Mouse (Mus musculus): ENCODE data around the gene Gnb5. TPM values are rescaled to one million over a fixed set of nuclear protein-coding genes. Genes with fewer than 3 reads are reported as not detected.
"Not testable (repeated sequence)": the region's sequence is repeated elsewhere in the genome, so short reads cannot be mapped to it uniquely, and the experiment has no call there.

Gene Gnb5
- polyA plus RNA-seq, 1 experiment from 2014 or later, result 113 TPM

DNA sequence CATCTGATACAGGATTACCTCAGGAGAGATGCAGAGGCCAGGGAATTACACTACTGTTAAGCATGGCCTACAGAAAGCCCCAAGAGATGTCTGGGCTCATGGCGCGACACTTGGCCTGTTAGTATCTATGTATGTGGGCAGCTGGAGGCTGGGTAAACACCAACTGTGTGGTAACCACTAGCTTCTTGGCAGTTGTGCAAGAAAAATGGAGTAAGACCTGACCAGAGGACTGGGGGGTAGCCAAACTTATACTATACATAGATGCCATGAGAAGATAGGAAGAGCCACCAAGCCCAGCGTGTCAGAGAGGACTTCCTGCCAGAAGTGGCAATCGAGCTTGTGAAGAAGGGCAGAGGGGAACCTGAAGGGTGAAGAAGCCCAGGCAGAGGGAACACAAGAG, 56.1 kb downstream of the Gnb5 start:
- Histone ChIP-seq H3K4me3 (ENCODE audit: low read depth, low read length) (no peak overlapping the region), H3K27ac (ENCODE audit: low read depth, low read length) (no peak overlapping the region), H3K4me2 (ENCODE audit: low read depth, low read length) (no peak overlapping the region), H3K9me3 (ENCODE audit: control insufficient read depth, low read length) (no peaks in the 10 kb centered on the region), H3K9ac (replicated peaks; ENCODE audit: low read depth, low read length) (no peak overlapping the region), H3K4me1 (ENCODE audit: control insufficient read depth, insufficient read depth, low read length) (no peaks in the 10 kb centered on the region), H3K36me3 (ENCODE audit: control insufficient read depth, insufficient read depth, low read length) (no peaks in the 10 kb centered on the region), H3K27me3 (ENCODE audit: control insufficient read depth, insufficient read depth, low read length) (no peaks in the 10 kb centered on the region)
- no peak for ATAC-seq (ENCODE audit: low read depth)
- 87% methylated on average over 4 of the region's 4 CpGs for WGBS

DNA sequence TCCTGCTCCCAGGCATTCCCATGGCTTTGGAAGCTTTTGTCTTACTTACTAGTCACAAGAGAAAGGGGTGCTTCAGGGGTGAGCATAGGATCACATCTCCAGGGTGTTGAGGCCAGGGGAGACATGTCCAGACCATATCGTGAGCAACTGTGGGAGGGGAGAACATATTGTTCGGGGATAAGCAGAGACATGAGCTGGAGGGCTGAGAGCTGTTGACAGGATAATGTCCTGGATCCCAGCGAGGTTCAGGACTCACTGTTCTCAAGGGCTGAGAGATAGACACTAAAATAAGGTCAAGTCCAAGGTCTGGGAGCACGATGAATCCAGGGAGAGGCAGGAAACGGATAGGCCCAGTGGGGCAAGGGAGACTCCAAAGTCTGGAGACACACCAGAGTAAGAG, 56.9 kb downstream of the Gnb5 start:
- ATAC-seq (ENCODE audit: low read depth), result no peak
- Histone ChIP-seq H3K4me3 (ENCODE audit: low read depth, low read length) (no peak overlapping the region), H3K9me3 (ENCODE audit: control insufficient read depth, low read length) (no peaks in the 10 kb centered on the region), H3K4me2 (ENCODE audit: low read depth, low read length) (no peak overlapping the region), H3K36me3 (ENCODE audit: control insufficient read depth, insufficient read depth, low read length) (no peaks in the 10 kb centered on the region), H3K4me1 (ENCODE audit: control insufficient read depth, insufficient read depth, low read length) (no peaks in the 10 kb centered on the region), H3K27ac (ENCODE audit: low read depth, low read length) (no peak overlapping the region), H3K27me3 (ENCODE audit: control insufficient read depth, insufficient read depth, low read length) (no peaks in the 10 kb centered on the region), H3K9ac (replicated peaks; ENCODE audit: low read depth, low read length) (no peak overlapping the region)
- WGBS, result 86% methylated on average over 5 of the region's 5 CpGs

DNA sequence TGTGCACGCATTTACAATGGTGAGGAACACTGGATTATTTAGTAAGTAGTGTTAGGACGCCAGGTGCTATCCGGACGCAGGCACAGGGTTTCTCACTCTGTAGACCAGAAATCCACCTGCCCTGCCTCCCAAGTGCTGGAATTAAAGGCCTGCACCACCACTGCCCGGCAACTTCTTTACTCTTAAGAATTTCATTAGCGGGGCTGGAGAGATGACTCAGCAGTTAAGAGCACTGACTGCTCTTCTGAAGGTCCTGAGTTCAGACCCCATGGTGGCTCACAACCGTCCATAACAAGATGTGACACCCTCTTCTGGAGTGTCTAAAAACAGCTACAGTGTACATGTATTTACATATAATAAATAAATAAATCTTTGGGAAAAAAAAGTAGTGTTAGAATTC, 57.6 kb downstream of the Gnb5 start:
- not testable (repeated sequence) for H3K27me3 ChIP-seq (ENCODE audit: control insufficient read depth, insufficient read depth, low read length); H3K9me3 ChIP-seq (ENCODE audit: control insufficient read depth, low read length); H3K27ac ChIP-seq (ENCODE audit: low read depth, low read length); H3K9ac ChIP-seq (replicated peaks; ENCODE audit: low read depth, low read length); ATAC-seq (ENCODE audit: low read depth); H3K4me3 ChIP-seq (ENCODE audit: low read depth, low read length); H3K4me2 ChIP-seq (ENCODE audit: low read depth, low read length); H3K4me1 ChIP-seq (ENCODE audit: control insufficient read depth, insufficient read depth, low read length); H3K36me3 ChIP-seq (ENCODE audit: control insufficient read depth, insufficient read depth, low read length)
- WGBS, result 77% methylated on average over 7 of the region's 7 CpGs

DNA sequence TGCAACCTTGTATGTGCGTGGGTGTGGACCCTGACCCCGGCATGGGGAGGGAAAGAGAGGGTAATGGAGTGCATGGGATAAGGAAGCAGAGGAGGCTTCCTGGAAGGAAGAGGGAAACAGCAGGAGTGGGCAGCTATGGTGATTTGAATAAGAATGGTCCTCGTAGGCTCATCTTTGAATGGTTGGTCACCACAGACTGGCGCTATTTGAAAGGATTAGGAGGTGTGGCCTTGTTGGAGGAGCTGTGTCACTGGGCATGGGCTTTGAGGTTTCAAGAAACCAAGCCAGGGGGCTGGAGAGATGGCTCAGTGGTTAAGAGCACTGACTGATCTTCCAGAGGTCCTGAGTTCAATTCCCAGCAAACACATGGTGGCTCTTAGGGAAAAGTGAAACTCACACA, 59.1 kb downstream of the Gnb5 start:
- no peaks in the 10 kb centered on the region for H3K36me3 ChIP-seq (ENCODE audit: control insufficient read depth, insufficient read depth, low read length)
- no peak overlapping the region for H3K4me2 ChIP-seq (ENCODE audit: low read depth, low read length)
- no peak overlapping the region for H3K27ac ChIP-seq (ENCODE audit: low read depth, low read length)
- H3K27me3 ChIP-seq (ENCODE audit: control insufficient read depth, insufficient read depth, low read length), result no peaks in the 10 kb centered on the region
- no peak overlapping the region for H3K9ac ChIP-seq (replicated peaks; ENCODE audit: low read depth, low read length)
- H3K4me1 ChIP-seq (ENCODE audit: control insufficient read depth, insufficient read depth, low read length), result no peaks in the 10 kb centered on the region
- 55% methylated on average over 4 of the region's 4 CpGs for WGBS
- no peak overlapping the region for H3K4me3 ChIP-seq (ENCODE audit: low read depth, low read length)
- no peak for ATAC-seq (ENCODE audit: low read depth)
- H3K9me3 ChIP-seq (ENCODE audit: control insufficient read depth, low read length), result no peaks in the 10 kb centered on the region

DNA sequence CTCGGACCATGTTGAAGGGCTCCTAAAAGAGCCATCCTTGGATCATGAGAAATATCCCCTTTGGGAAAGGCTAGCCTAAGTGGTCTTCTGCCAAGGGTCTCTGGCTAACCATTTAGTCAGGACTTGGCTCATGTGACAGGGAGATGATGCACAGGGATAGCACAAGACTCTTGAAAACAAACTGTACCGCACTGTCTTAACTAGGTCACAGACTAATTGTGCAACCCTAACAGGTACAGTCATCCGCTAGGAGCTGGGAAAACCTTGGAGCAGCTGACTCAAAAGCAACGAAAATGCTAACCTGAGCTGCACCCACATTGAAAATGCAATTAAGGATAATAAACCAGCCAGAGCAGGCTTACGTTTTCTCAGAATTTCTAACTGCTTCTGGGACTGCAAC, 60.1 kb downstream of the Gnb5 start:
- no peaks in the 10 kb centered on the region for H3K27me3 ChIP-seq (ENCODE audit: control insufficient read depth, insufficient read depth, low read length)
- WGBS, result 71% methylated on average over 5 of the region's 5 CpGs
- ATAC-seq (ENCODE audit: low read depth), result no peak

DNA sequence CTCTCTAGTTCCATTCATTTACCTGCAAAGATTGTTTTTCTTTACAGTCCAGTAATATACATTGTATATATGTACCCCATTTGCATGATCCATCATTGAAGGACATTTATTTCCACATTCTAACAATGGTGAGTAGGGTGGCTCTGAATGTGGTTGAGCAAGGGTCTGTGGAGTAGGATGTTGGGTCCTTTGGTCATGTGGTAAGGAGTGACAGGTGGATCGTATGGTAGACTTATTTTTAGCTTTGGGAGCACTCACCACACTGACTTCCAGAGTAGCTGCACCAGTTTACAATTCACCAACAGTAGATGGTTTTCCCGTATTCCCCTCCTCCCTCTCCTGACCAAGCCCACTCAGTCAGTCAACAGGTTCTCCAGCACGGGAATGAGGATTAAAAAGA, 62.7 kb downstream of the Gnb5 start:
- H3K4me1 ChIP-seq (ENCODE audit: control insufficient read depth, insufficient read depth, low read length), result no peaks in the 10 kb centered on the region
- no peak overlapping the region for H3K4me2 ChIP-seq (ENCODE audit: low read depth, low read length)
- no peak overlapping the region for H3K27ac ChIP-seq (ENCODE audit: low read depth, low read length)
- H3K9me3 ChIP-seq (ENCODE audit: control insufficient read depth, low read length), result no peaks in the 10 kb centered on the region; the same call in 1 of the 2 replicates
- ATAC-seq (ENCODE audit: low read depth), result no peak
- 83% methylated on average over 3 of the region's 3 CpGs for WGBS
- no peak overlapping the region for H3K4me3 ChIP-seq (ENCODE audit: low read depth, low read length)
- H3K9ac ChIP-seq (replicated peaks; ENCODE audit: low read depth, low read length), result no peak overlapping the region
- H3K27me3 ChIP-seq (ENCODE audit: control insufficient read depth, insufficient read depth, low read length), result no peaks in the 10 kb centered on the region
- H3K36me3 ChIP-seq (ENCODE audit: control insufficient read depth, insufficient read depth, low read length), result no peaks in the 10 kb centered on the region

More for the DNA sequence above, 60.1 kb downstream of the Gnb5 start:
- Histone ChIP-seq H3K9ac (replicated peaks; ENCODE audit: low read depth, low read length) (no peak overlapping the region), H3K27ac (ENCODE audit: low read depth, low read length) (no peak overlapping the region), H3K9me3 (ENCODE audit: control insufficient read depth, low read length) (no peaks in the 10 kb centered on the region; the same call in 1 of the 2 replicates), H3K4me1 (ENCODE audit: control insufficient read depth, insufficient read depth, low read length) (no peaks in the 10 kb centered on the region), H3K4me3 (ENCODE audit: low read depth, low read length) (no peak overlapping the region), H3K4me2 (ENCODE audit: low read depth, low read length) (no peak overlapping the region), H3K36me3 (ENCODE audit: control insufficient read depth, insufficient read depth, low read length) (no peaks in the 10 kb centered on the region)

DNA sequence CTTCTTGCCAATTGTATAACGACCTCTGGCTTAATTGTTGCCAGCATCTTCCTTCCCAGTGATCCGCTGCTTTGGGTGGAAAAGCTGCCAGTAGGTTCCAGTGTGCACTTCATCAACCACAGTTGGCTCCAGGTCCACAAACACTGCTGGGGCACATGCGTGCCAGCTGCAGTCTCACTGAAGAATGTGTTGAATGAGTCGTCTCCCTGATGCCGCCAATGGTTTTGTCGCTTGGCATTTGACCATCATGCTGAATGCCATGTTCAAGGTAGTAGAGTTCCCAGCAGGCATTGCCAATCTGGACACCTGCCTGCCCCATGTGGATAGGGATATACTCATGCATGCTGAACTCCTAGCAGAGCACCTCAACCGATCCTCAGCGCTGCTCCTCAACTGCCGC, 69.5 kb downstream of the Gnb5 start:
- Histone ChIP-seq H3K4me2 (ENCODE audit: low read depth, low read length) (no peak overlapping the region), H3K9me3 (ENCODE audit: control insufficient read depth, low read length) (no peaks in the 10 kb centered on the region; the same call in 1 of the 2 replicates), H3K27me3 (ENCODE audit: control insufficient read depth, insufficient read depth, low read length) (no peaks in the 10 kb centered on the region), H3K4me3 (ENCODE audit: low read depth, low read length) (no peak overlapping the region), H3K27ac (ENCODE audit: low read depth, low read length) (no peak overlapping the region), H3K4me1 (ENCODE audit: control insufficient read depth, insufficient read depth, low read length) (no peaks in the 10 kb centered on the region), H3K36me3 (ENCODE audit: control insufficient read depth, insufficient read depth, low read length) (no peaks in the 10 kb centered on the region), H3K9ac (replicated peaks; ENCODE audit: low read depth, low read length) (no peak overlapping the region)
- 95% methylated on average over 9 of the region's 9 CpGs for WGBS
- no peak for ATAC-seq (ENCODE audit: low read depth)

DNA sequence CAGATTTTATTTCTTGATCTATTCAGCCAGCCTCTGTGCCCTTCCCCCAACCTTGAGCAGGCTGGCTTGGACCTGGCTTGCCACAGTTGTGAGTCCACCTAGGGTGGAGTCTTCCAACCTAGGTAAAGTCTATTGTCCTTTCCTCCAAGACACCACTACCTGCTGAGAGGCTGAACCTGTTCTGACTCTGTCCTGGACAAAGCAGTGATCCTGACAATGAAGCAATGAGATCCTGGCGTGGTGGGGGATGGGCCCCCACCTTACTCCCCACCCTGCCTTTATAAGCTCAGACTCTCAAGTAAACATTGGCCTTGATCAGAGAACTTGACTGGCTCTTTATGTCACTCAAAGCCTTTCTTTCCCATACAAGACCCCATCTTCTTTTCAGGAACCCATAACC, 70.3 kb downstream of the Gnb5 start:
- Histone ChIP-seq H3K4me2 (ENCODE audit: low read depth, low read length) (no peak overlapping the region), H3K27me3 (ENCODE audit: control insufficient read depth, insufficient read depth, low read length) (no peaks in the 10 kb centered on the region), H3K36me3 (ENCODE audit: control insufficient read depth, insufficient read depth, low read length) (no peaks in the 10 kb centered on the region), H3K4me3 (ENCODE audit: low read depth, low read length) (no peak overlapping the region), H3K4me1 (ENCODE audit: control insufficient read depth, insufficient read depth, low read length) (no peaks in the 10 kb centered on the region), H3K9ac (replicated peaks; ENCODE audit: low read depth, low read length) (no peak overlapping the region), H3K27ac (ENCODE audit: low read depth, low read length) (no peak overlapping the region), H3K9me3 (ENCODE audit: control insufficient read depth, low read length) (no peaks in the 10 kb centered on the region)
- ATAC-seq (ENCODE audit: low read depth), result no peak
- WGBS, result 71% methylated on average over 1 of the region's 1 CpGs

DNA sequence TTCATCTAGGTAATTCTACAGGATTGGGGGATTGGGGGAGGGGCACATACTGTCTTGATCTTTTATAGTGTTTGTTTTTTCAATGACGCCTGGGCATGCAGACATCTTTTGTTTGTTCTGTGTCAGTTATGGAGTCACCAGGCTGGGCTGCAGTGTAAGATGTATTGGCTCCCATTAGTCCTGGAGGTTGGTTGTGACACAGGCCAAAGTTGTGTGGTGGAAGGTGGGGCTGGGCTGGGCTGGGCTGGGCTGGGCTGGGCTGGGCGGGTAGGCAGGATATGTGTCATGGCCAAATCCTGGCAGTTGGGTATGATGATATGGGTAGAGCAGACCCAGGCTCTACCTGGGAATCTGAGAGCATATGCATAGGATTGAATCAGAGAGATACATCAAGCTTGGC, 72.7 kb downstream of the Gnb5 start:
- no peak for ATAC-seq (ENCODE audit: low read depth)
- WGBS, result 76% methylated on average over 2 of the region's 2 CpGs

DNA sequence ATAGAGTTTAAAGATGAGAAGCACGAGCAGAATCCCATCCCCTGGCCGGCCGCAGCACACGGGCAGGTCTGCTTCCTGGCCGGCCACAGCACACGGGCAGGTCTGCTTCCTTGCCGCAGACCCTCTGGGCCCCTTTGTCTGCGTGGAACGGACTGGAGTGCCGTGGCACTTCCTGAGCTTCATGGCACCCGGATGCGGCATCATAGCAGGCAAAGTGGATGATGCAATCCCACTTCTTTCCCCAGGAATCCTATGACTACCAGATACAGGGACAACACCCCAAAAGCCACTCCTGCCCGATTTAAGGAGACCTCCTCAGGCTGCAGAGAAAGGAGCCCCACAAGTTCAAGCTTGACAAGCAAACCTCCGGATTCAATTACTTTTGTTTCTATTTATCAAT, 76.7 kb downstream of the Gnb5 start:
- Histone ChIP-seq H3K4me2 (ENCODE audit: low read depth, low read length) (no peak overlapping the region), H3K4me1 (ENCODE audit: control insufficient read depth, insufficient read depth, low read length) (no peaks in the 10 kb centered on the region), H3K9me3 (ENCODE audit: control insufficient read depth, low read length) (no peaks in the 10 kb centered on the region), H3K4me3 (ENCODE audit: low read depth, low read length) (no peak overlapping the region), H3K36me3 (ENCODE audit: control insufficient read depth, insufficient read depth, low read length) (peaks cover 11% of the 10 kb centered on the region), H3K27ac (ENCODE audit: low read depth, low read length) (no peak overlapping the region), H3K9ac (replicated peaks; ENCODE audit: low read depth, low read length) (no peak overlapping the region), H3K27me3 (ENCODE audit: control insufficient read depth, insufficient read depth, low read length) (no peaks in the 10 kb centered on the region)
- ATAC-seq (ENCODE audit: low read depth), result no peak
- 95% methylated on average over 14 of the region's 14 CpGs for WGBS

More for the DNA sequence above, 72.7 kb downstream of the Gnb5 start:
- Histone ChIP-seq H3K4me1 (ENCODE audit: control insufficient read depth, insufficient read depth, low read length) (no peaks in the 10 kb centered on the region), H3K27ac (ENCODE audit: low read depth, low read length) (no peak overlapping the region), H3K4me3 (ENCODE audit: low read depth, low read length) (no peak overlapping the region), H3K27me3 (ENCODE audit: control insufficient read depth, insufficient read depth, low read length) (no peaks in the 10 kb centered on the region), H3K4me2 (ENCODE audit: low read depth, low read length) (no peak overlapping the region), H3K36me3 (ENCODE audit: control insufficient read depth, insufficient read depth, low read length) (no peaks in the 10 kb centered on the region), H3K9me3 (ENCODE audit: control insufficient read depth, low read length) (no peaks in the 10 kb centered on the region), H3K9ac (replicated peaks; ENCODE audit: low read depth, low read length) (no peak overlapping the region)

All from neural tube, embryonic 14.5 days (tissue).